Mouse (Mus musculus) heart, embryonic 15.5 days (tissue): ENCODE measurements around the gene Hsd3b2. TPM values are rescaled to one million over a fixed set of nuclear protein-coding genes. Genes with fewer than 3 reads are reported as not detected.
"Not testable (repeated sequence)": the region's sequence is repeated elsewhere in the genome, so short reads cannot be mapped to it uniquely, and the experiment has no call there.

Experiments
- ATAC-seq: fragments of 200-750 bp; cut with Nextera tagmentation; replicated peaks from 2 replicates; pipeline ENCODE4 v1.8.0; 2017; ENCODE audit warnings: low read depth, moderate TSS enrichment; ENCODE audit not compliant: insufficient number of reproducible peaks, insufficient read depth, low FRiP score
- H3K27ac ChIP-seq: fragments of 300-500 bp; sonication (generic); 2 replicates; pipeline ENCODE4 v1.5.1; 2015; ENCODE audit warnings: mild to moderate bottlenecking, inconsistent platforms
- H3K27me3 ChIP-seq: fragments of 300-500 bp; sonication (generic); 2 replicates; pipeline ENCODE4 v1.6.1; 2015; ENCODE audit warnings: inconsistent platforms
- H3K36me3 ChIP-seq: fragments of 300-500 bp; sonication (generic); 2 replicates; pipeline ENCODE4 v1.6.1; 2015; ENCODE audit warnings: mild to moderate bottlenecking, inconsistent platforms
- H3K4me1 ChIP-seq: fragments of 300-500 bp; sonication (generic); replicated peaks from 2 replicates; pipeline ENCODE4 v1.6.1; 2015; ENCODE audit warnings: inconsistent platforms
- H3K4me2 ChIP-seq: fragments of 300-500 bp; sonication (generic); 2 replicates; pipeline ENCODE4 v1.6.1; 2015; ENCODE audit warnings: inconsistent platforms, mild to moderate bottlenecking, moderate library complexity
- H3K4me3 ChIP-seq: fragments of 300-500 bp; sonication (generic); 2 replicates; pipeline ENCODE4 v1.5.1; 2015; ENCODE audit warnings: mild to moderate bottlenecking, inconsistent platforms
- H3K9ac ChIP-seq: fragments of 300-500 bp; sonication (generic); 2 replicates; pipeline ENCODE4 v1.6.1; 2015; ENCODE audit warnings: mild to moderate bottlenecking, inconsistent platforms
- H3K9me3 ChIP-seq: fragments of 300-500 bp; sonication (generic); replicated peaks from 2 replicates; pipeline ENCODE4 v1.6.1; 2016; ENCODE audit warnings: inconsistent platforms
- WGBS: fragments of 180-500 bp; shearing (Covaris S2); methylation state at CpG from one replicate; pipeline ENCODE4 v1.1.7; 2015; ENCODE audit warnings: mixed read lengths; 5-methylcytosine and 5-hydroxymethylcytosine counted together
- polyA plus RNA-seq: library from polyadenylated mRNA; unstranded; fragments of >200 nt; fragmentation: Nextera tagmentation; extraction: Ambion mirVana; gene quantifications from 2 replicates; pipeline ENCODE4 v1.2.1, GENCODE M21; 2015

The Hsd3b2 gene
- polyA plus RNA-seq = 0.04 TPM in 1 of 2 replicates, not detected in the other

- Histone ChIP-seq H3K9me3 (no peaks in the 10 kb centered on the region), H3K9ac (no peak within 1 kb of the TSS), H3K36me3 (no peaks in the 10 kb centered on the region), H3K27ac (no peak within 1 kb of the TSS), H3K4me1 (no peaks in the 10 kb centered on the region), H3K4me3 (no peak within 1 kb of the TSS), H3K4me2 (no peak within 1 kb of the TSS), H3K27me3 (no peaks in the 10 kb centered on the region)
- ATAC-seq = no peak
- 63% methylated on average over 1 of the region's 1 CpGs for WGBS
Observed at GRCm38 (mm10) chr3:98724376-98724775, at the start of gene Hsd3b2. Gene Hsd3b2 (minus strand): TSS chr3:98724543.

- H3K4me3 ChIP-seq = no peak overlapping the region
- H3K4me1 ChIP-seq = no peaks in the 10 kb centered on the region
- ATAC-seq = no peak
- no peaks in the 10 kb centered on the region for H3K27me3 ChIP-seq
- no peak overlapping the region for H3K27ac ChIP-seq
- no peak overlapping the region for H3K9ac ChIP-seq
- H3K36me3 ChIP-seq = no peaks in the 10 kb centered on the region
- no peaks in the 10 kb centered on the region for H3K9me3 ChIP-seq
- no peak overlapping the region for H3K4me2 ChIP-seq
Observed at GRCm38 (mm10) chr3:98764155-98764554, 39.8 kb upstream of the Hsd3b2 start.

GRCm38 (mm10) chr3:98756836-98757235 is 32.5 kb upstream of the Hsd3b2 start:
- WGBS = 77% methylated on average over 3 of the region's 3 CpGs
- Histone ChIP-seq H3K4me2 (no peak overlapping the region), H3K27ac (no peak overlapping the region), H3K9me3 (no peaks in the 10 kb centered on the region), H3K27me3 (no peaks in the 10 kb centered on the region), H3K36me3 (no peaks in the 10 kb centered on the region), H3K4me3 (no peak overlapping the region), H3K9ac (no peak overlapping the region), H3K4me1 (no peaks in the 10 kb centered on the region)
- no peak for ATAC-seq

- Histone ChIP-seq H3K9me3 (no peaks in the 10 kb centered on the region), H3K4me2 (no peak overlapping the region), H3K9ac (no peak overlapping the region), H3K27me3 (no peaks in the 10 kb centered on the region), H3K4me3 (no peak overlapping the region), H3K27ac (no peak overlapping the region), H3K4me1 (no peaks in the 10 kb centered on the region), H3K36me3 (no peaks in the 10 kb centered on the region)
- no peak for ATAC-seq
- 64% methylated on average over 2 of the region's 2 CpGs for WGBS
Observed at GRCm38 (mm10) chr3:98752171-98752570, 27.8 kb upstream of the Hsd3b2 start.

GRCm38 (mm10) chr3:98741043-98741442 is 16.7 kb upstream of the Hsd3b2 start:
- WGBS = 53% methylated on average over 1 of the region's 1 CpGs
- not testable (repeated sequence) for H3K4me2 ChIP-seq

GRCm38 (mm10) chr3:98734340-98734739 is 10.0 kb upstream of the Hsd3b2 start:
- H3K4me3 ChIP-seq = no peak overlapping the region
- no peak overlapping the region for H3K9ac ChIP-seq
- H3K27me3 ChIP-seq = no peaks in the 10 kb centered on the region
- no peaks in the 10 kb centered on the region for H3K36me3 ChIP-seq
- no peak overlapping the region for H3K4me2 ChIP-seq
- no peak overlapping the region for H3K27ac ChIP-seq
- no peaks in the 10 kb centered on the region for H3K4me1 ChIP-seq
- ATAC-seq = no peak
- WGBS = 72% methylated on average over 4 of the region's 4 CpGs
- H3K9me3 ChIP-seq = no peaks in the 10 kb centered on the region

More at GRCm38 (mm10) chr3:98741043-98741442, 16.7 kb upstream of the Hsd3b2 start:
- not testable (repeated sequence) for H3K36me3 ChIP-seq, H3K9ac ChIP-seq, H3K27ac ChIP-seq, H3K4me1 ChIP-seq, H3K4me3 ChIP-seq, H3K9me3 ChIP-seq, H3K27me3 ChIP-seq, ATAC-seq

GRCm38 (mm10) chr3:98733724-98734123 is 9.4 kb upstream of the Hsd3b2 start:
- no peak for ATAC-seq
- Histone ChIP-seq H3K27ac (no peak overlapping the region), H3K9ac (no peak overlapping the region), H3K4me3 (no peak overlapping the region), H3K4me1 (no peaks in the 10 kb centered on the region), H3K9me3 (no peaks in the 10 kb centered on the region), H3K4me2 (no peak overlapping the region), H3K36me3 (no peaks in the 10 kb centered on the region), H3K27me3 (no peaks in the 10 kb centered on the region)
- 82% methylated on average over 2 of the region's 2 CpGs for WGBS

GRCm38 (mm10) chr3:98726281-98726680 is 1.9 kb upstream of the Hsd3b2 start:
- no peaks in the 10 kb centered on the region for H3K9me3 ChIP-seq
- no peak for ATAC-seq
- WGBS = 72% methylated on average over 2 of the region's 2 CpGs
- H3K4me2 ChIP-seq = no peak overlapping the region
- H3K27ac ChIP-seq = no peak overlapping the region
- no peak overlapping the region for H3K4me3 ChIP-seq
- H3K36me3 ChIP-seq = no peaks in the 10 kb centered on the region
- H3K4me1 ChIP-seq = no peaks in the 10 kb centered on the region
- H3K9ac ChIP-seq = no peak overlapping the region
- no peaks in the 10 kb centered on the region for H3K27me3 ChIP-seq

- Histone ChIP-seq H3K27ac (no peak overlapping the region), H3K27me3 (no peaks in the 10 kb centered on the region), H3K4me3 (no peak overlapping the region), H3K36me3 (no peaks in the 10 kb centered on the region), H3K9ac (no peak overlapping the region), H3K9me3 (no peaks in the 10 kb centered on the region), H3K4me2 (no peak overlapping the region), H3K4me1 (no peaks in the 10 kb centered on the region)
- no peak for ATAC-seq
Observed at GRCm38 (mm10) chr3:98720740-98721139, 3.6 kb downstream of the Hsd3b2 start.

- no peak overlapping the region for H3K4me2 ChIP-seq
- H3K4me1 ChIP-seq = no peaks in the 10 kb centered on the region
- no peaks in the 10 kb centered on the region for H3K27me3 ChIP-seq
- H3K36me3 ChIP-seq = no peaks in the 10 kb centered on the region
- 66% methylated on average over 1 of the region's 1 CpGs for whole genome bisulfite sequencing
- no peak overlapping the region for H3K27ac ChIP-seq
- no peak for ATAC-seq
- no peak overlapping the region for H3K9ac ChIP-seq
- H3K4me3 ChIP-seq = no peak overlapping the region
- no peaks in the 10 kb centered on the region for H3K9me3 ChIP-seq
Observed at GRCm38 (mm10) chr3:98682401-98682800, 41.9 kb downstream of the Hsd3b2 start.

- Histone ChIP-seq H3K4me1 (no peaks in the 10 kb centered on the region), H3K27ac (no peak overlapping the region), H3K9me3 (no peaks in the 10 kb centered on the region), H3K9ac (no peak overlapping the region), H3K4me3 (no peak overlapping the region), H3K36me3 (no peaks in the 10 kb centered on the region), H3K4me2 (no peak overlapping the region), H3K27me3 (no peaks in the 10 kb centered on the region)
- ATAC-seq = no peak
Observed at GRCm38 (mm10) chr3:98680786-98681185, 43.6 kb downstream of the Hsd3b2 start.
